Mouse (Mus musculus): ENCODE data around the gene Chek2. TPM values are rescaled to one million over a fixed set of nuclear protein-coding genes. Genes with fewer than 3 reads are reported as not detected.
"Not testable (repeated sequence)": the region's sequence is repeated elsewhere in the genome, so short reads cannot be mapped to it uniquely, and the experiment has no call there.

The Chek2 gene
- 1 to 10 TPM; 6.8 to 7.8 TPM for total RNA-seq (2021)
- long read RNA-seq, experiment 1, partial matches to known transcripts: 3 of 8 reads
- long read RNA-seq, experiment 1, other reads (novel, unspliced or antisense): 2 of 8 reads
- long read RNA-seq, experiment 2, partial matches to known transcripts: 1 of 3 reads
- long read RNA-seq, experiment 2, other reads (novel, unspliced or antisense): 1 of 3 reads

DNA sequence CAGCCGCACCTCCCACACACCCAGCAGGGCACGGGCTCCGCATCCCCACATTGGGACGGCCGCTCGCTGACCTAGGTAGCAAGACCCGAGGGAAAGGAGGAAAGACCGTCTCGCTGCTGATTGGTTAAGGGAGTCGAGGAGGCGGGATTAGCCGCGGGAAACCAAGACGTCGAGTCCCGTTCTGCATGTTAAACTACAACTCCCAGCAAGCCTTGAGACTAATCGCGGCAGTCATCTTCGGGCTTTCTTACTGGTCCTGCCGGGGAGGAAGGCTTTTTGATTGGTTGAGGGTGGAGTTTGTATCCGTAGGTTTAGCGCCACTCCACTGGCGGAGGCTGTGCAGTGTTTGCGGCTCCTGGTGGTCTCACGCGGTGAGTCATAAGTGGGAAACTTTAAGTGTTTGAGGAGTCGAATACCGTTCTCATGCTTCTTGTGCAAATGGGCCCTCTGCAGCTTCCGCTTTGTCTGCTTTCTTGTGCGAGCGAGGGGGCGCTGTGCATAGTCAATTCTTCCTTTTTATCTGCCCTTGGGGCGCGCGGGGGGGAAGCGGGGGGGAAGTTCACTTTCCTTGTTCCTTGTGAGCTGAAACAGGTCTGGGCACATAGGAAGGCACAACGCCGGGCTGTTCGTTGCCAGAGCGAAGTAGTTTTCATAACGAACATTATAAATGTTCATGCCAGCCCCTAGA is at the start of gene Chek2, which contains the start of gene Hscb:
Chek2 (plus strand) TSS at position 302 of the 688 bp plus-strand sequence.
Hscb (minus strand) TSS at position 100 of the 688 bp plus-strand sequence.
- DNase-seq: peak; percentile 96

DNA sequence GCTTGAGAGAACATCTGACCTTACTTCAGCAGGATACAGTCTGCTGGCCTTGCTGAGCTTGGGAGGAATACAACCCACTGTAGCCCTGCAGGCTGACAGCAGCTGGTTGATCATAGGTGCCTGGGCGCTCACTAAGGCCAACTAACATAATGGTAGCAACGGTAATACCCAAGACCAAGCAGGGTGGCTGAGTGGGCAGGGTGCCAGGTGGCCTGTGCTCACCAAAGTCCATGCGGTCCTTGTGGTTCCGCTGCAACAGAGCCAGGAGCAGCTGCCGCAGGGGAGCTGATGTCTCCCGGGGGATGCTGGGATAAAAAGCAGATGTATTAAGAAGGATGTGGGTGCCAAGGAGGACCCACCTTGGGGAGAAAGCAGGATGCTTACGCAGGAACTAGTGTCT is 45.4 kb upstream of the Chek2 start:
- DNase-seq: no peak

DNA sequence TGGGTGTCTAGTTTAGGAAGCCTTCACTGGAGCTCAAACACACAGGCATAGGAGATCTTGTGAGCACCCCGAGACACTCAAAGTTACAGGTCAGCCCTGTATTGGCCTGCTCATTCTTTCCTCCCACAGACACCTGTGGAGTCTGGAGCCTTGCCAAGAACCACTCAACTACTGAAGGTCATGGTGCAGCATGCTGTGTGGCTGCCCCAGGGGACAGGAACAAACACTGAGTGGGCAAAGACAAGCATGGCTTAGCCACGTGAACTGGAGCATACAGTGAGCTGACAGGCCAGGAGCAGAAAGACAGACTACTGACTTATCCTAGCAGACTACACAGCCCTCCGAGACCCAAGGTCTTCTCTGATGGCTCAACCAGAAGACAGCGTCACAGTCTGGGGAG is 42.1 kb upstream of the Chek2 start:
- DNase-seq: peak; percentile 51

DNA sequence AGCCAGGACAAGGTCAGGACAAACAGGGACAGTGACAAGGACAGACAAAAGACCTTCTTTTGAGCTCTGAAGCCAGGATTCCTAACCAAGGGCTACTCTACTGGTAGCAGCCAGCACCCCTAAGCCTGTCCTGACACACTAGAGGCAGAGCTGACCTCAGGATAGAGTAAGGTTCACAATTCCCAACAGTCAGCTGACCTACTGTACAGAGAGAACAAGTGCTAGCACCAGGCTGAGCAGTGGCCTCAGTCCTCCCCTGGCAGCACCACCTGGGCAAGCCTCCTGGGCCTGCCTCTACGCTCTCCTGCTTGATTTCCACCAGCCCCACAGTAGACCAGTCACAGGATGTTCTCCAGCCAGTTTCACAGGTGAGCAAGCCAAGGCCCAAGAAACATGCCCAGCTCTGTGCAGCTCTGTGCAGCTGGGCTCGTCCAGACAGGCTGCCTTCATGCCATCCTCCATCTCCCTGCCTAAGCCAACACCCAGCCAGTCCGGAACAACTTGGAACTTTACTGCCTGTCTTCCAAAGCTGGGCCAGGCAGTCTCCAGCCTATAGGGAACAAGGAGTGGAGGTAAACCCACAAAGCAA is 38.6 kb upstream of the Chek2 start:
- no peak for DNase-seq

DNA sequence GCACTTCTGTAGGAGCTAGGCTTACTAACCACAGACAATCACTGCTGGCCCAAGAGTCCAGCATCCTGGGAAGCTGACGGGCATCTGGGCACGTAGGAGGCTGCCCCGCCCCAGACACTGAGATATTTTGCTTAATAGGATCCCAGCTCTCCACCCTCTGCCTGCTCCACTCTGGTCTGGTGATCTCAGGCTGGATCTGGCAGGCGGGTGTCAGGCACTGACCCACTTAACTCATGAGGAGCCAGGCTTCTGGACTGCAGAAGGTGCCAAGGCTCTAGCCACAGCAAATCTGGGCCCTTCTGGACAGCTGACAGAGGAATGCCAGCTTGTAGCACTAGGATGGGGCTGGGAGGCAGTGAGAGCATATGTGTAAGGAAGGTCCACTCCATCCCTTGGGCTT is 37.6 kb upstream of the Chek2 start:
- no peak for DNase-seq

DNA sequence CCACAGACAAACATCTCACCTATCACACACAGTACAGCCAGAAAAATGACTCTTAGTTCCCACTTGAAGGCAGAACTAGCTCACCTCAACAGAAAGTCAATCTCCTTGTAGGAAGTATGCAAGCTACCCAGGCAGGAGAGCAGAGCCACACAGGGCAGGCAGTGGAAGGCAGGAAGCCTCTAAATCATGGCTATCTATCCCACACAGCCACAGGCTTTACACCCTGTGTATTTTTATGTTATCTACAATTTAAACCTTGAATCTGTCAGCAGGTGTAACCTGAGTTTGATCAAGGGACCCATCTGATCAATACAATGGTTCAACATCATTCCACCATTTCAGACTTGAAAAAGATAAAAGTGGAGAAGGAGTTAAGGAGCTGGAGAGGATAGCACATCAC is 37.0 kb upstream of the Chek2 start:
- no peak for DNase-seq

DNA sequence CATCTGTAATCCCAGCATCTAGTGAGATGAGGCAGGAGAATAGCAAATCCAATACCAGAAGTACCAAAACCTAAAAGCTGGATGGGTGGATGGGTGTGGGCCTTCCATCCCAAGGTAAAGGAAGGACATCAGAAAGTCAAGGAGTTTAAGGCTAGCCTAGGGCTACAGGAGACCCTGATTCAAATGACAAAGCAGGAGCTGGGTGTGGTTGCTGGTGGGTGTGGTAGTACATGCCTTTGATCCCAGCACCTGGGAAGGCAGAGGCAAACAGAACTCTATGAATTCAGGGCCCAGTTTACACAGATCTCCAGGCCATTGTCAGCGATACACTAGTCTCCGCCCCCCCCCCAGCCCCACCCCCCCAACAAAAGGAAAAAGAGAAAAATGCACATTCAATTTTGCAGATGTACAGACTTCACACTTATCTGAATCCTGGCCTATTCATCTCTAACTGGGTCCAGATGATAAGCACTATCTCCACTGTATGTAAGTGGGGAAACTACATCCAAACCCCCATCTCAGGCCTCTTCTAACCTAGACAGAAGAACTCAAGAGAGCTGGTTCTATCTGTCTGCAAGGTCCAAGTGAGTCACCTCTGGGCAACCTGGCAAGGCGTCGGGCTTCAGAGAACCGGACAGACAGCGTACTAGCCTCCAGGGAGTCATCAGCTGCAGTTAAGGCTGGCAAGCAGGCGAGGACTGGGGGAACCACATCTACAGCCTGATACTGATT is 35.6 kb upstream of the Chek2 start:
- no peak for DNase-seq

DNA sequence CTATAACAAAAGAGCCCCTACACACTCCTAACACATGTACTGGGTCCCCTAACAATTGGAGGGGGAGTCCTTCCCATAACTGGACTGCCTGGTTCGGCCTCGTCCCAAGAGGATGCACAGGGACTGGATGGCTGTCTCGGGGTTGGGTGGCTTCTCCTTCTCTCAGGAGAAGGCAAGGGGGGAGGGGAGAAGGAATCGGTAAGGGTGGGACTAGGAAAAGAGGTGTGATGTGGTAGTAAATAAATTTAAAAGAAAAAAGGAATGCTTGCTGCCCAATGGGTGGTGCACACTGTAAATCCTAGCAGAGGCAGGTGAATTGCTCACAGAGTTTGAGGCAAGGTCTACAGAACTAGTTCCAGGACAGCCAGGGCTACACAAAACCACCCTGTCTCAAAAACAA is 33.6 kb upstream of the Chek2 start:
- no peak for DNase-seq

DNA sequence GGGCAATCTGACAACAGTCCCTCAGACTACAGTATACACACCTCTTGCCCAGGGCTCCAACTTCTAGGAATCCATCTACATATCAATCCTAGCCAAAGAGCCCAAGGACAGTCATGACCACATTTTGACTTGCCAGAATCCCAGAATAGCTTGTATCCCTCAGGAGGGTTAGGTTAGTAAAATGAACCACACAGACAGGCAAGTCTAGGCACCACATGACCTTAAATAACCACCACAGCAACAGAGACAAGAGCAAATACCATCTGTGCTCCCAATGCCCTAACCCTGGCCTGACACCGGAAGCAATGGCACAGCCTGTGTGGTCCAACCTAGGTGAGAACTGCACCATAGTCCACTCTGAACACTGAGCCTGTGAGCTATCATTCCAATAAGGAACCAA is 33.1 kb upstream of the Chek2 start:
- DNase-seq: no peak

DNA sequence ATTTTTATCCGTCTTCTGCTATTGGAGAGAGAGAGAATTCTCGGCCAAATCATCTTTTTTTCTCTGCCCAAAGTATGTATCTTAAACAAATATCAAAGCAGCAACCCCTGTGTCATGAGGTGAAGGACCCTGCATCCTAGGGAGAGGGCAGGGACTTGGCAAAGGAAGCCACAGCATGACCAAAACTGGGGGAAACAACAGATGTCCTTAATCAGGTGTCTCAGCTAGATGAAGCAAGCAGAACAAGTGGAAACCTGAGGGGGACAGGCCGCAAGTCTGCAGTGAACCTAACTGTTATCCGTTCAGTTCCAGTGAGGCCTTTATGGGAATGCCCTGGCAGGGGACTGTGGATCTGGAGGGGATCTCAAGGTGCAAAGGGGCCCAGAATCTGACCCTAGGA is 32.3 kb upstream of the Chek2 start:
- DNase-seq: no peak

DNA sequence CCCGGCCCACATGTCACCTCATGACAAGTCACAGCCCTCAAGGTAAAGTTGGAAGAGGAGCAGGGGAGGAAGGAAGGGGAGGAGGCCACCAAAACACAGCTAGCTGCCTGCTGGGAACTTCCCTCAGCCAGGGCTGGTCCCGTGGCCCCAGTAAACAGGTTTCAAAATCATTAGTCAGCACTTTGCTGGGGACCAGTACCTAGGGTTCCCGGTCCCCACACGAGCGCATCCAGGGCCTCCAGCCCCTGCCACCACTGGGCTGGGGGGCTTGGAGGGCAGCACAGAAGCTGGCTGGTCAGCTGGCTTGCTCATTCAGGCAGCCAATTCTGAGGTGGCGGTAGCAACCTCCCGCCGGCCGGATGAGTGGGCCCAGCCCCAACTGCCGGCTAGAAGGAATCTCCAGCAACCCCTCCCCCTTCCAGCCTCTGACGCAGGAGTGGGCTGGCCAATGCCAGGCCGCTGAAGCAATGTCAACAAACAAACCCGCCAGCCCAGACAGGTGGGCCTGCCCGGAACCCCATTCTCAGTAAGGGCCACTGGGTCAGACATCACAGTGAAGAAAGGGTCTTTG is 31.6 kb upstream of the Chek2 start:
- peak; percentile 94 for DNase-seq

DNA sequence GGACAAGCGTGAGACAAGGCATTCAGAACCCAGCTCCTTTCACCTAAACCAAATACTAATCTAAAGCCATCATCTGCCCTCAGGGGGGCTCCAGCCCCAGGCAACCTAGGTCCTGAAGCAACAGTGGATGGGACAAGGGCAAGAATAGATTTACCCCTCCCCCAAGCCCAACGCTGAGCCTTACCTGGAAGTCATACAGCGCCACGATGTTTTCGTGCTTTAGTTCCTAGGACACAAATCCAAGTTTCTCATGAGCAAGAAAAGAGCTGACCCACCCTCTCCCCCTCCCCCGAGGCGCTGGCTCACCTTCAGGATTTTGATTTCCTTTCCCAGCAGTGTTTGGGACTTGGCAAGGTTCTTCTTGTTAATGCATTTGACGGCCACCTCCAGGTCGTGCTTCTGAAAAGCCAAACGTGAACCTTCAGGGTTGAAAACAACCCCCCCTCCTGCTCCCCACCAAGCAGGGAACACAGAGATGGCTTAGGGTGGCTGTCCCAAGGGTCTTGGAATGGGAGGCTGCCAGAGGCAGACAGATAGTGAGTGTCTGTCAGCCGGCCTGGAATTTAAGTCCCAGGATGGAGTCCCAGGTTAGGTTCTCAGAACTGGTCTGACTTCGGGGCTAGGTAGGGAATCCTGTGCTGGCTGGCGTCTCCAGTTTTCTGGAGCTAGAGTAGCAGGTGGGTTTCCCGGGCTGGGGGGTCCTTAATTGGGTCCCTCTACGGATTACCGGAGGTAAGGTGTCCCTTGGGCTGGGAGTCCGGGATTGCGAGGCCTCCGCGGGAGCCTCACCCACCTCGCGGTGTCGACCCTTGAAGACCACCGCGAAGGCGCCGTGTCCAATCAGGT is 30.7 kb upstream of the Chek2 start:
- DNase-seq: peak; percentile 49

DNA sequence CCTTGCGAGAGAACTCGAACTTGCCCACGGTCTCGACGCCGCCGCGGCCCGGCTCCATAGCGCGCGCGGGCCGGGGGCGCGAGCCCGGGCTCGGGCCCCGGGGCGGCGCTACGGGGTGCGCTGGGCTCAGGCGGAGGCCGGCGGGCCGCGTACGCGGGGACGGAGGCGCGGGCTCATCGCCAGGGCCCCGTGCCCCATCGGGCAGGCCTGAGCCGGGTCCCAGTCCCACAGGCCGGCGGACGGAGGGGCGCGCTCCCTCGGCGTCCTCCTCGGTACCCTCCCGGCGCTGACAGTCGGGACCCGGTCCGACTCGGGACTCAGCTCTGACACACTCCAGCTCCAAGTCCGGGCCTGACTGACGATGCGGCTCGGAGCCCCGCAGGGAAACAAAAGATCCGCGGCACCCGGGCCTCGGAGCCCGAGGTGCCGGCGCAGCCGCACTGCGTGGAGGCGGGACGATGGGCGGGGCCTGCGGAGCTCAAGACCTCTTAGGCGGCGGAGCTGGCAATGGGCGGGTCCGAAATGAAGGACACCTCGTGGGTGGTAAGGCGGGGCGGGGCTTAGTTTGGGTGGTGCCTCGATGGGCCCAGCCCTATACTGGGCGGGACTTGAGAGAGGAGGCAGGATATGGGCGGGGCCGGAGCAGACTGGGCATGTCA is 30.0 kb upstream of the Chek2 start, which contains the start of gene Ulk1:
Ulk1 (minus strand) TSS at position 431 of the 659 bp plus-strand sequence.
- DNase-seq: peak; percentile 100

DNA sequence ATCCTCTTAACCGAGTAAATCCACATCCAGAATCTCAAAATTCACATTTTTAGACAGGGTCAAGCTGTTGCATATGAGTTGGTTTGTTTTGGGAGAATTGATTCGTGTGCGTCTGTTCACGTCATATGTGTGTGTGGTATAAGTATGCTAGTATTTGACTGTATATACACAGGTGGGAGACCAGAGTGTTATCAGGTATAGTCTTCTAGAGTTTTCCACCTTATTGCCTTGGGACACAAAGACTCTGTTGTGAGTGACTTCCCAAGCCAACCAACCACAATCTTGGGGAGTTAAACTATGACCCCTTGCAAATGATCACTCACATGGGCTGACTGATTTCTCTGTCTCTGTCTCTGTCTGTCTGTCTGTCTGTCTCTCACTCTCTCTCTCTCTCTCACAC is 15.4 kb upstream of the Chek2 start:
- no peak for DNase-seq

DNA sequence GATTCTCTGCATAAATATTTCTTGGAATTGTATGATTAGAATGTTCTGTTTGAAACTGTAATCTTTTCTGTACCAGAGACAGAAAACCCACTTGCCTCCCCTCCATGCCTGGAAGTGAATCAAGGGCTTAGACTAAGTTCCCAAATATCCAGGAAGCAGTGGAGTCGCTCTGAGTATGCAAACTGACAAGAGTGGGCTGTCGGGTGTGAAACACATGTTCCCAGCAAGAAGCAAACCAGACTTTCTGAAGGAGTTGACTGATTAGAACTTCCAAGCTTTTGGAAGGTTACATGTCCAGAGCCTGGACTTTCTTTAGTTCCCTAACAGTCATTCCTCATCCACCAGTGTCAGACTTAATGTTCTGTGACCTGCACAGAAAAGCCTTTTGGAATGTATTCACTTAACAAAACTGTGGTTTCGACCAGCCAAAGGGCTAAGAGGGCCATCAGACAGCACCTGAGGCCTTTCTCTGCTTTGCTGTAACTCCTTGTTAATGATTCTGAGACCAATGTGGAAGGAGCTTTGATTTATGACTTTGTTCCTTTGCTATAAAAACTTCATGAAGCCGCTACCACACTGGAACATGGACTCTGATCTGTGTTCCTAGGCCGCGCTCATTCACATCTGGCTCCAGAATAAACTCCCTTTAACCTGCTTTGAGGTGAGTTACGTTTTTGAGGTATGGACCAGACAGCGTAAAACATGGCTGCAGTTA is 12.8 kb upstream of the Chek2 start:
- DNase-seq: no peak

DNA sequence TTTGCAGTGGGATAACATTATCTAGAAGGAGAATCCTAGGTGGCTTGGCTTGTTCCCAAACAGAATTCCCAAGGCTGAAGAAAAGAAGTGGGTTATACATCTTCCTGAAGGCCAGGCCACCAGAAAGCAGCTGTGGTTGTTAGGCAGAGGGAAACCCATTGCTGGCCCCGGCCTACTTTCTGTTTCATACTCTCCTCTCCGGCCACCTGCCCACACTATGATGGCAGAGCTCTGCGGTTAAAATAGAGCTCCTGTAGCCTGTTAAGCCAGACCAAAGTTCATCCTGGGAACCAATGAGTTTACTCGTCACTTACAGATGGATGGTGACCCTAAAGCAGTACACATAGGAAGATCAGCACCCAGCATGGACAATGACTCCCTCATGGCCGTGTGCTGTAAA is 12.2 kb upstream of the Chek2 start:
- DNase-seq: no peak

DNA sequence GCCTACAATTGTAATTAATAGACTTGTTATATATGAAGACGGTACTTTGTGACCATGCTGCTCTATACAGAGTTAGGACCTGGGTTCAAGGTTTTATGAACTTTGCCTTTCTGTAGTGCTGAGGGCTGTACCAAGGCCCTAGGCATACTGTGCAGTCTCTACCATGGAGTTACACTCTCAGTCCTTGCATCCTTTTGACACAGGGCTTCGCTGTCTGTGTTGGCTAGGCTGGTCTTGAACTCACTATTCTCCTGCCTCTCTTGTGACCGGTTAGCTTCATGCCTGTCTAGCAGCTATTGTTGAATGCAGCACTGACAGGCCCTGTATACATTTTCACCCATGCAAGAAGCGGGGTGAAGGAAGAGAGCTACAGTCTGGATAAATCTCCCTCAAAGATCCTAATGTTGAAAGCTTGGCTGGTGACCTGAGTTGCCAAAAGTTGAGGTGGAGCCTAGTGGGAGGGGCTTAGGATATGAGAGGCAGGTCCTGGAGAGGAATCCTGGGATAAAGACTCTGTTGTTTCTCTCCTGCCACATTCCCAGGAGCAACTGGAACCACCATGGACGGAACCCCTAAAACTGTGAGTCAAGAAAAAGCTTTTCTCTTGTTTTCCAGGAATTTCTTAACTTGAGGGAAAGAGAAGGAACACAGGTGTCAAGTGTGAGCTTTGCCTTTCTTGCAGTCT is 8.6 kb upstream of the Chek2 start:
- no peak for DNase-seq

DNA sequence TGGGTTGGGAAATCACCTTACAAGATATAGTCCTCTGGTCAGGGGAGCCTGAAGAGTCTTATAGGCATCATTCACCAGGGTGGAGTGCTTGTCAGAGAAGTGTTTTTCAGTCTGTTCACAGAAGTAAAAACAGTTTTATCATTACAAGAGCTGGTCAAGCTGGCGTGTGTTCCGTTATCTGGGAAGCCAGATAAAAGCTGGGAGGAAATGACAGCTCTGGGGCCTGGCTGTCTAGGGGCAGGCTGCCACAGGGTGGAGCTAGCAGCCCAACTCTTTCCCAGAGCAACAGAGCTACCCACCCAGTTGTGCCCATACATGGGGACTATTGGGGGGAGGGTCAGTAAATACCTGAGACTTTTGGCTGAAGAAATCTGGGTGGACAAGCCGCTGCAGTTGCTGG is 3.8 kb upstream of the Chek2 start:
- peak; percentile 67 for DNase-seq

DNA sequence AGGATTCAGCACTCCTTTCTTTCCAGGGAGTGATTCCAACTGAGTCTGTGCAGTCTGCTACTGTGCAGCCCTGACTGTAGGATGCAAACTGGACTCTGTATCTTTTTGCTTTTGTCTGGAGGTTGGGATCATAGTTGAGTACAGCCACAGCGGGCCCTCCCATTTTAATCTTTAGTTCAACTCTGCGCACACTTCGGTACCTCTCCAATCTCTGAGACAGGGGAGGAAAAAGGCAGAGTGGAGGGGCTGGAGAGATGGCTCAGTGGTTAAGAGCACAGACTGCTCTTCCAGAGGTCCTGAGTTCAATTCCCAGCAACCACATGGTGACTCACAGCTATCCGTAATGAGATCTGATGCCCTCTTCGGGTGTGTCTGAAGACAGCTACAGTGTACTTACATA is 1.8 kb upstream of the Chek2 start:
- DNase-seq: not testable (repeated sequence)

All from adrenal gland, postnatal 10 days (tissue).